Mouse (Mus musculus) frontal cortex, postnatal 36 days (tissue): ENCODE results near the gene Ddit4l.
"Not testable (repeated sequence)": the region's sequence is repeated elsewhere in the genome, so short reads cannot be mapped to it uniquely, and the experiment has no call there.

ENCODE experiments used
- DNase-seq, 2 experiments: peaks; one replicate each; pipeline ENCODE4 v3.0.0; 2022; ENCODE audit warnings: low spot score in 2 of 2

The Ddit4l gene

DNA sequence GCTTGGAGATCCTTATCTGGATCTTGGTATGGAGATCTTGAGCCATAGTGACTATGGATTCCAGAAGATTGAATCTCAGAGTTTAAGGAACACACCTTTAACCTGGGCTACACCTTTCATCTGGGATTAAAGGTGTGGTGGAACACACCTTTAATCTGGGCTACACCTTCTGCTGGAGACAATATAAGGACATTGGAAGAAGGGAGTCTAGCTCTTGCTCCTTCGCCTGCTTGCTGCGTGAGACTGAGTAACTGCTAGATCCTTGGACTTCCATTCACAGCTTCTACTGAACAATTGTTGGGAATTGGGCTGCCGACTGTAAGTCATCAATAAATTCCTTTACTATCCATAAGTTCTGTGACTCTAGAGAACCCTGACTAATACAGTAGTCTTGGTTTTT, at the start of gene Ddit4l:
TSS of gene Ddit4l (plus strand) at position 301 of the 400 bp plus-strand sequence.
- not testable (repeated sequence) for DNase-seq

DNA sequence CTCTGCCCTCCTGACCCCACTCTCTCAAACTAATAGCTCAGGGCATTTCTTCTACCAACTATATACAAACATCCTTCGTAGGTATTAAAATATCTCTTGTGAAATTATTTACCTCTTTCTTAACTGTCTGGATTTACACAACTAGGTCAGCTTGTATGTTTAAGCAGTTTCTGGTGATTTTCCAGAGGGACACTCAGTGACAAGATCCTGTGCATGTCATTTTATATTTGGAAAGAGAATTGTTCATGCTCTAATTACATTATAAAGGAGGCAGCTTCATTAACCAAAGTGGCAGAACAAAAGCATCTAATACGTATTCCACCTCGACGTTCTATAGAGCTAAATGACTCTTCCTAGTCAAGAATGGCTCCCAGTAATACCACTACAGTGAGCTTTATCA, 45.3 kb upstream of the Ddit4l start:
- DNase-seq = no peak

DNA sequence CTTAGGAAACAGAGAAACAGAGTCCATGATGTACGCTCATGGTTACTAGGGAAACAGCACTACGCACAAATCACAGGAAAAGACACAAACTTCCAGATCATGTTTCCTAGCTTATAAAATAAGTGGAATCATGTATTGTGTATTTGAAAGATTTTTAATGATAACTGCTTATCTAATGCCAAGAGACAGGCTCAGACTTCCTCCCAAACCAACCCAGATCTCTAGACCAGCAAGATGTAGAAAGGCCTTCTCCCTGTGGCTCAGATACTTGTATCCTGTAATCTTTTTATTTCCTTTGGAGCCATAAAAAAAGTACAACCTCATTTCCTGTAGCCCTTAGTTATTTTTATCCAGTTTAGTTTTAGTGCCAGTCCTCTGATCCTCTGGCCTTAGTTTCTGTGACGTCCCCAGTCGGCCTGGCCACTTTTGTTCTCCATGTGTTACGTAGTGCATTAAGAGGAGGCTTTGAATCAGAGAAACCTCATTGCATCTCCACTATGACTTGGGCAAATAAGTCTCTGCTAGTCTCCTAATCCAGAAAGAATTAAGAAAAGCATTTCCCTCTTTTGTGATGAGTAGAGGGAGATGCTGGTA, 34.9 kb upstream of the Ddit4l start:
- no peak for DNase-seq

DNA sequence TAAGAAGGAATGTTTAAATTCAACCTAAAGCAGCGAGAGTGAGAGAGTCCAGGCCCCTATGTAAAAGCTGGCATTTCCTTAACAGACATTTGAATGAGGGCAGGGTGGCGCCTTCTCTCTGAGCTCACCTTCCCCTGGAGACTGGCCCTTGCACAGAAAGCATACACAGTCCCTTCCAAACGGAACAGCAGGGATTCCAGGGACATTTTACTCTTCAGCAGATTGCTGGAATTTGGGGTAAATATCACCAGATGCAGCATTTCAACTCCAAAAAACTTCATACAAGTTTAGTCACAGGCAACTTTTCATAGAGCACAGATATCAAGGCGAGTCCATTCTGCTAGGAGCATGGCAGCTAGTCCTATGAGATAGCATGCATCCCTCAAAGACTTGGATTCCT, 31.6 kb upstream of the Ddit4l start:
- no peak for DNase-seq

DNA sequence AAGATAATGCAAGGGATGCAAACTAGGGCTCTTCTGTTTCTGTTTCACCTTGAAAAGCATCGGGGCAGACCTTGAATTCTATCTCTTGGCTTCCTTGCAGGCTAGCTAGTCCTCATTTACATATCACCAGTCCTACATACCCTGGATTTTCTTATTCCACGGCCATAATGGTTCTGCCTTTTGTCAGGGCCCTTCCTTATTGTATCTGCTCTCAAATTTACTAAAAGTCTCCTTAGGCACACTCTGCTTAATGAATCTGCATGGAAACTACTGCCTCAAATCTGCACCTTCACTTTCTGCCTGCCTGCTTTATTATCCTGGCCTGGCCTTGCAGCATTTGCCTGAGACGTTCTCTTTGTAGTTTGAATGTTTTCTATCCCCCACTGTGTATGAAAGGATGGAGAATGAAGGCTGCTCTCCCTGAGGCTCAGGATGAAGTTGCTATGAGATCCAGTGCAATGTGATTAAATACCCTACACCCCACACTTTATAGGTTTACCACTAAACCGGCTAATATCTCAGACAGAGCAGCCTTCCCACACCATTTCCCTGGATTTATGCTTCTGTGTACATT, 27.0 kb upstream of the Ddit4l start:
- DNase-seq = no peak

DNA sequence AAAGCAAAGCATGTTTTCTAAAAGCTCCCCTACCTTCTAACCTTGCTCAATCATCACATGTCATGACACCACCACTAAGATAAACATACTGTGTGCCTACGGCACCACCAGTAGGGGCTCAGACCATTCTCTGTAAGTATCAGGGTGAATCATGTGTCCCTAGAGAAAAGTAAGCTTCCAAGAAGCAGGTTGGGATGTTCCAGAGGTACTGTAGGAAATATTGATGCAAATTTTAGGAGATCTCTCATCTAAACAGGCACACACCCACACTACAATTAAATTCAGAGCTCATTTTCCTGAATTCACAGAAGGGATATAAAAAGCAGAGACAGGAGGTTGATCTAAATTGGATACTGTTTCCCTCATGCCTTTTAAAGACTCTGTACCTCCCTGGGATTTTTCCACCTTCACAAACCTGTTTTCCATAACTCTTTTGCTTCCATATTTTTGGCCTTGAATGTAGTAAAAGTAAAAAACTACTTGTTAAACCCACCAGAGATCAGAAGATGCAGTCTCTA, 12.4 kb upstream of the Ddit4l start:
- DNase-seq = peak in 1 of 2 experiments; percentile 28

DNA sequence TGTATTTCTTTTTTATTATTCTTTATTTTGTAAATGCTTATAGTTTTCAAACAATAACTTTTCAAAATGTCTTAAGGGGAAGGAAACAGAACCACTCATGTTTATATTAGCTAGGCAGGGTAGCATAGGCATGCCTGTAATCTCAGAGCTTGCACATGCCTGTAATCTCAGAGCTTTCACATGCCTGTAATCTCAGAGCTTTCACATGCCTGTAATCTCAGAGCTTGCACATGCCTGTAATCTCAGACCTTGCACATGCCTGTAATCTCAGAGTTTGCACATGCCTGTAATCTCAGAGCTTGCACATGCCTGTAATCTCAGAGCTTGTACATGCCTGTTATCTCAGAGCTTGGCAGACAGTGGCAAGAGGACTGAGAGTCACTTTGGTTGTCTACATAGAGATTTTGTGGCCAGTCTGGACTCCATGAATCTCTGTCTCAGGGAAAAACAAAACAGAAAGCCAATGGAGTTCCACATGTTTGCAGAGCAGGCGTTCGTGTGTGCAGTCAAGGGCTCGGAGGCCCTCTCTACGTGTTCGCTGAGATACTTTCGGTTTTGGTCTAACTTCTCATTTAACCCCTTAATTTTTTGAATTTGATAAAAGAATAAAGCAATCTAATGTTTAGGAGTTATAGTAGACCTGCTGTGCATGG, 10.8 kb upstream of the Ddit4l start:
- no peak for DNase-seq

DNA sequence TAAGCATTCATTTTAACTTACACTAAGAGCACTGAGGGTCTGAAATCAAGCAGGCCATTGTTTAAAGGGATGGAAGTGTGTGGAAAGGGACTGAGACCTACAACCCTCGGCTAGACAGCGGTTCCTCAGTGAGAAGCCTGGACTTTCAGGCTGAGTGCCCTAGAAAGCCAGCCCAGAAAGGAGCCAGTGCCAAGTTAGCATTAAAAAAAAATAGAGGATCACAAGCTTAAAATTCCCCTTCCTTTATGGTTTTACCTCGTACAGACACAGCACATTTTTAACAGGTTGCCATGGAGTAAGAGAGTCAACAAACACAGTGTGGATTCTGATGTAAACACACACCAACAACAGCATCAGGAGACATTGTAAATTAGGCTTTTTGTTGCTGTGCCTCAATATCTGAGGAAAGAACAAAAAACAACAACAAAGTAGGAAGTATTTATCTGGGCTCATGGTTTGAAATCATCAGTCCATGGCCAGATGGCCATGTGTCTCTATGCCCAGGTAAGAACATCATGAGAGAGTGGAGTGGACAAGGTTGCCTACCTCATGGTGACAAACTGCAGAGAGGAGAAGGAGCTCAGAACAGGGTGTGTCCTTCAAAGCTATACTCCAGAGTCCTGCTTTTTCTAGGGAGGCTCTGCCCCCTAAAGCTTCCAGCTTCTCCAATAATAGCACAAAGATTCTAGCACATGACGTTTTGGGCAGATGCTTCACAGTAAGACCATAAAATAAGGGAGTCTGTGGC, 10.1 kb upstream of the Ddit4l start:
- DNase-seq = no peak

DNA sequence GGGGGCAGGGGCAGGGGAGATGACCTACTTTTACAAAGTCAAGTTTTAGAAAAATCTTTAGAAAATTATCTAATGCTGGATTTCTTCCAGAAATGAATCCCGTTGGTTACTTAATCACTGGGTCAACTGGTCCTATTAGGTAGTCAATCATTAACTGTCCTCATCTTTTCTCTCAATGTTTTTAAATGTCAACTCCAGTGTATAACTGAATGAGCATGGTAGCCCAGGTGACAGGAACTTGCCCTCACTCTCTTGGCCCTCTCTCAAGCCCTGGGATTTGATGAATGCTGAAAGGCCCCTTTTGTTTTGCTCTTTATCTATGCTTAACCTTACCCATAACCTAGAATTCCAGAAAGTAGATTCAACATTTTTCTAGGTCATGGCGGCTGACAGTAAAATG, 9.4 kb upstream of the Ddit4l start:
- no peak for DNase-seq

DNA sequence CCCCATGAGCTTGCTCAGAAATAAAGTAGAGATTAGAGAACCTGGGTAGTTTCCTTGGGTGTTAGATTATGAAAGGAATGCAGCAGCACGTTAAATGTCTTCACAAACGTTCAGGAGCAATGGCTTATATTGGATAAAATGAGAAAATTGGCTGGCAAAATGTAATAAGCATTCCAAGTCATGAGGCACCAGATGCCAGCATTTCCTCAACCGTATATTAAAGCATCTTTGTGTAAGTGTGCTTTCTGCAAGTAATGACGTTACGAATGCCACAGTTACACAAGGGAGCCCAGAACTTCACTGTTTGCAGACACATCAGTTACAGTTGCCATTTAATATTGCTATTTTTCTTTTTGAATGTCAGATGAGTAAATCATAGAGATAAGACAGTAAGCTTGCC, 872 bp upstream of the Ddit4l start:
- DNase-seq = peak in 1 of 2 experiments; percentile 37

DNA sequence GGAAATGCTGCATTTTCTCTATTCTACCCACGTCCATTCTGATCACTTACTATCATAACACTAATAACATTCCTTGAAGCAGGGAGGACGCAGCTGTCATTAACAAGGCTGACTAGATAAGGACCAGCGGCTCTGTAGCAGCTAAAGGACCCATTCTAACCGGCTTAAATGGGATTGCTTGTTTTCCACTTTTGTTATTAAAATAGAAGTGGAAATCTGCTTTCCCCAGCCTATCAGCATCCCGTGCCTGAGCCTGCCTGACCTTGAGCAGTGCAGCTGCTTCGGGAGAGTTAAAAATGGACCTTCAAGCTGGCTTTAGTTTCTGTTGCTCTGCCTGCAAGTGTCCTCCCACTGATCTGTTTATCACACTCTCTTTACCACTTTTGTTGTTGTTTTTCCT, 679 bp downstream of the Ddit4l start:
- no peak for DNase-seq

DNA sequence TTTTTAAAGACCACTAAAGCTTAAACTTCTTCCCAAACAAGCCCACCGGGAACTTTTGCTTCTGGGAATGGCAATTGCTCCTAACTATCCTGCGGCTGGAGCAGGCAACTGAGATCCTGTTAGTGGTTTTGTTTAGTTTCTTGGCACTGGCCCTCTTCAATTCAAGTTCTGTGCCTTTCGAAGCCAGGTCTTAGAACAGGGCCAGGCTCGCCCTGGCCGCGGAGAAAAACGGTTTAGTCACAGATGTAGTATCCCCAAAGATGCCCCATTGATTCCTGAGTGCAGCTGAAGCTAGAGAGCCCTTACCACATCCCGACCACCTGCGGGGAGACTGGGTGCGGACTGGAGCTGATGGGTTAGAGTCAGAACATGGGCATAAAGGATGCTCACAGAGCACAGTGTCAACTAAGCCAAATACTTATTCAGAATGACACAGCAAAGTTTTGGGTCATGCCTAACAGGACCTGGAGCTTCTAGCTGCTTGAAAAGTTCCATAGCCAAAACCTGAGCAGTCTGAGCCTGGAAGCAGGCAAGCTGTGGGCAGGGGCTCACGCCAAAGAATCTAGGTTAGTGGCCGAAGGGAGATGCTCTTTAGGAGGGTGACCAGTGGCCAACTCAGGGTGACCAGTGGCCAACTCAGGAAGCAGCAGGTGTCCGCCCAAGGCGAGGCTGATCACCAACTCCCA, 1.6 kb downstream of the Ddit4l start:
- DNase-seq = no peak

DNA sequence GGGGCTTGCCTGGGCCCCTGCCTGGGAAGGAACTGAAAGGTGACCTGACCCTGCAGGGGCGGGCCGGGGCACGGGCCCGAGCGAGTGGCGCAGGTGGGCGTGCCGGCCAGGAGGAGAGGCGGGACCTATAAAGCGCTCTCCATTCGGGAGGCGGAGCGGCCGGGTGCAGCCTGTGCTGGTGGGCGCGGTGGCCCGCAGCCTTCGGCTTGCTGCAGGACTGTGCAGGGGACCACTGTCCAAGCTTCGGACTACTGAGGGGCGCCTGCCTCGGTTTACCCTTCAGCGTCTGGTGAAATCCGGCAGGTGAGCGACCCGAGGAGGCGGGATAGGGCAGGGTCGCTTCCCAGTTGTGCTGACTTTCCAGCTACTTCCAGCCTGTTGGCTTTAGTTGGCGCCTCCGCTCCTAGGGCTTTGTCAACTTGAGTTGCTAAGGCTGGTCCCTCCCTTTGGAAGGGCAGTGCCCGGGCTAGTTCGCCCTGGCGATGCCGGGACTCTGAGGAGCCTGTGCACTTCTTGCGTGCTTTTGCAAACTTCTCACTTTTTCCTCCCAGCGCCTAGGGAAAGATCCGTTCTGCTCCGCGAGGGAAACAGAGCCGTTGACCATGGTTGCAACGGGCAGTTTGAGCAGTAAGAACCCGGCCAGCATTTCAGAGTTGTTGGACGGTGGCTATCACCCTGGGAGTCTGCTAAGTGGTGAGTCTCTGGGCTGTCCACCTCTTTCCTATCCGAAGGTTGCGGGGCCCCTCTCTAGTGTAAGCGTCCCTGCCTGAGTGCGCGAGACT, 2.4 kb downstream of the Ddit4l start:
- DNase-seq = peak in 1 of 2 experiments; percentile 30

DNA sequence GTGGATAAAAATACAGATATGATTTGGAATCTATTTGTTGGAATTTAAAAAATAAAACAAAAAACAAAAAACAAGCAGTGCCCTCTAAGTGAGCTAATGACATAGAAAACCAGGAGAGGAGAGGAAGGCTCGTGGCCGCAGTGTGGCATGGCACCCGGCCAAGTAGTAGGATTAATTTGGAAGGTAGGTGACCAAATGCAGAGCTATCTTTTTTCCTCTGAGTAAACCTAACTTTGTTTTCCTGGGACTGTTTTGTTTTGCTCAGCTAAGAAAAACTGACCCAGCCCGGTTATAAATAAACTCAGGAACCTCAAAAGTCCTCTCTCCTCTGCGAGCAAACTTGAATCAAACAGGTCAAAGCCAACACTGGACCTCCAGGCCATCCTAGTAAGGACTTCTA, 3.6 kb downstream of the Ddit4l start:
- no peak for DNase-seq

DNA sequence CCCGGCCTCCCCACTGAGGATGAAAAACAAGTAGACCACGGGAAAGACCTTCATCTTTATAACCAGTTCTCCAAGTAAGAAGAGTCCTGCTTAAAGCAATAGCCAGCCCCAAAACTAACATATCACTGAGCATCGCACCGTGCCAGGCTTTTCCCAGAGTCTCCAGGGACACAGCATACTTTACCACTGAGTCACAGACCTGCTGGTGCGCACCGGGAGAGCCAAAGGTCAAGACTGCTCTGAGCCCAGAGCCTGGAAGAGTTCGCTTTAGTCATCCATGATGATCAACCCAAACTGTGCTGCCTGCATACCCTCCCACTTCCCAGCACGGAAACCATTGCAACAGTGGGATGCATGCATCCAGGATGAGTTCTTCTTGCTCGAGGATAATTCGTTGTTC, 12.3 kb downstream of the Ddit4l start:
- no peak for DNase-seq

DNA sequence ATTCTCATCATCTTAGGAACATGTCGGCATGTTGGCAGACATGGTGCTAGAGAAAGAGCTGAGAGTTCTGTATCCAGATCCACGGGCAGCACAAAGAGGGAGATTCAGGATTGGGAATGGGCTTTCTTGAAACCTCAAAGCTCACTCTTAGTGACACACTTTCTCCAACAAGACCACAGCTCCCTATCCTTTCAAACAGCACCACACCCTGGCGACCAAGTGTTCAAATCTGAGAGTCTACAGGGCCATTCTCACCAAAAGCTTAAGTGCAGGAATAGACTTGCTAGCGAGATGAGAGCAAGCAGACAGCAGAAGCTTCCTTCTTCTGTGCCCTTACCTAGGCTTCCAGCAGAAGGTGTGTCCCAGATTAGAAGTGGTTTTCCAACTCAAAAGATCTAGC, 15.2 kb downstream of the Ddit4l start:
- no peak for DNase-seq

DNA sequence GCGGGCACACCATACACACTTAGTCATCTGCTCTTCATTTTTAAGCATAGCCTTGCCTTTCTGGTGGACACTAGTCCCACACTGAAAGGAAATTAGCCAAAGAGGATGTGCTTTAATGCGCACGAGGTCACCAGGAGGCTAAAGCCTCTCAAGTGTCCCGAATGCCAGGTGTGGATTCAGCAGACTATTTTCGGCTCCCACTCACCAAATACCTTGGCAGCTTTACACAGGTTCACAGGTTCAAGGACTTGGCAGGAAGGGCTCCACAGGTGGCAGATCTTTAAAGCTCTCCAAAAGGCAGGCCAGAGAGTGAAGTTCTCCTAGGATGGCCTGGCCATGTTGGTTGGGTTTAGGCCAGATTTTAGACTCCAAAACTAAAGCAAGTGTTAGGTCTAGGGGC, 19.8 kb downstream of the Ddit4l start:
- no peak for DNase-seq

DNA sequence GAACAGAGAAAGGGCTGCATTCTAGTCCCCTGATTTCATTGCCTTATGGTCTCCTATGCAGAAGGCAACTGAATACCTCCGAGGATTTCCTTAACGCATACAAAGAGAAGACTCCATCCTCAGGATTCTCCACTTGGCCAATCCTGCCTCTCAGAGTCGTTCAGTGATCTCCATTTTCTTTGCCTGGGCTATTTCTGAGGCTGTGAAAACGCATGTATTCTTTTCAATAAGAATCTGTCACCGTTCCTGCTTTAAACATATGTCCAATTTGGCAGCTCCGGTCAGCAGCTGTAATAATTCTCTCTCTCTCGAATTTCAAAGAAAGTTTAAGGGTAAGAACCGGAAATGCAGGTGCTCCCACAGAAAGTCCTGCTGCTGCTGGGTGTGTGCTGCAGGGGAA, 20.7 kb downstream of the Ddit4l start:
- no peak for DNase-seq

DNA sequence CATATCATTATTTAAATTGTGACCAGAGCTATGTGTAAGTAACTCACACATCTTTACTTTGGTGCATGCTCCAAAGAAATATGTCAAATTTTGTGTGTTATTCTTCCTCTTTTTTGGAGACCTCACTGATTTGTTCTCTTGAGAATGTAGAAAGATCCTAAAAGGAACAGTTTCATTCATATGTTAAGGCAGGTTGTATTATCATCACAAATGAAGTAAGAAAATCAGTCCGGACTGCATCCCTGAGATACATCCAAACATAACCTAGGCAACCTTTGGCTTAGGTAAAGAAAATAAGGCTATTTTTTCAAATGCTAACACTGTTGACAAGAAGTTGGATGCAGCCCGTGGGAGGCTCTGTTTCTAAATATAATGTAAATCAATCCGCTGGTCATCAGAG, 21.2 kb downstream of the Ddit4l start:
- no peak for DNase-seq

DNA sequence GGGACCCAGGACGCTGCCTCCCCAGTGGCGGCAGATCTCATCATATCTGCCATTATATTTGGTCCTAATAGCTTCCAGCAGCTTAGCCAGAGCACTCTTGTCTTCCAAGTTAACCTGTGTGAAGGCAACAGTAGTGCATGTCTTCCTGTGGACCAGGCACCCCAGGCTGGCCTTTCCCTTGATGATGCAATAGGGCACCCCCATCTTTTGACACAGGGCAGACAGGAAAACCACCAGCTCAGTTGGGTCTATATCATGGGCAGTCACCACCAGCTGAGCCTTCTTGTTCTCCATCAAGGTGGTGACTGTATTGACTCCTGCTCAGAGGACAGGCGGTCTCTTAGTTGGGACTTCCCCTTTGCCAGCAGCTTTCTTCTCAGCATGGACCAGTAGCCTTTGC, 22.7 kb downstream of the Ddit4l start:
- DNase-seq = no peak

DNA sequence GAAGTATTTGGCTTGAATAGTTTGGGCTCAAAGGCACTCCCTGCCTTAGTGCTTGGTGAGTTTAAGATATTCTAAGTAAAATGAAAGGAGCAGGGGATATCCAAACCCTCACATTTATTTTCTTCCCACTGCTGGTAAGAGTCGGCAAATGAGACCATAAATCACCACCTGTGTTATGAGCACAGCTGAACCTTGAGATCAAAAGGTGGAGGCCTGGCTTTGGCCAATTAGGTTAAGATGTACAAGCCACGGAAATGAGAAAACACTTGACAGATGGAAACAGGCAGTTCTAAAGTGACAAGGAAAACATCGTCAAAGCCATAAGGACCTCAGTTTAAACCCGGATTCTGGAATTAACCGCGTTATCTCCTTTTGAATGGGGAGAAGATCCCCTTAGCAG, 23.5 kb downstream of the Ddit4l start:
- no peak for DNase-seq
